Mouse (Mus musculus): ENCODE data around the gene Klc1.

Gene Klc1

GRCm38 (mm10) chr12:111769816-111770577 lies 11.3 kb downstream of the Klc1 start:
- DNase-seq (ENCODE audit: low read depth, low spot score), result no peak

- DNase-seq (ENCODE audit: low read depth, low spot score), result no peak
These were observed 12.0 kb downstream of the Klc1 start for GRCm38 (mm10) chr12:111770651-111771050.

- DNase-seq (ENCODE audit: low read depth, low spot score), result no peak
These were observed 15.5 kb downstream of the Klc1 start for GRCm38 (mm10) chr12:111774156-111774555.

- DNase-seq (ENCODE audit: low read depth, low spot score), result no peak
These were observed 16.2 kb downstream of the Klc1 start for GRCm38 (mm10) chr12:111774845-111775244.

GRCm38 (mm10) chr12:111777919-111778318 lies 19.3 kb downstream of the Klc1 start:
- DNase-seq (ENCODE audit: low read depth, low spot score), result no peak

GRCm38 (mm10) chr12:111779544-111779943 lies 20.9 kb downstream of the Klc1 start:
- DNase-seq (ENCODE audit: low read depth, low spot score), result no peak

GRCm38 (mm10) chr12:111785174-111785573 lies 26.5 kb downstream of the Klc1 start:
- DNase-seq (ENCODE audit: low read depth, low spot score), result no peak

- no peak for DNase-seq (ENCODE audit: low read depth, low spot score)
These were observed 28.4 kb downstream of the Klc1 start for GRCm38 (mm10) chr12:111787015-111787414.

GRCm38 (mm10) chr12:111790090-111790489 lies 31.4 kb downstream of the Klc1 start:
- DNase-seq (ENCODE audit: low read depth, low spot score), result no peak

GRCm38 (mm10) chr12:111790631-111791030 lies 32.0 kb downstream of the Klc1 start:
- DNase-seq (ENCODE audit: low read depth, low spot score), result no peak

- no peak for DNase-seq (ENCODE audit: low read depth, low spot score)
These were observed 32.9 kb downstream of the Klc1 start for GRCm38 (mm10) chr12:111791474-111792104.

- no peak for DNase-seq (ENCODE audit: low read depth, low spot score)
These were observed 35.5 kb downstream of the Klc1 start for GRCm38 (mm10) chr12:111794102-111794501.

GRCm38 (mm10) chr12:111794526-111795179 lies 36.0 kb downstream of the Klc1 start:
- no peak for DNase-seq (ENCODE audit: low read depth, low spot score)

GRCm38 (mm10) chr12:111795180-111795895 lies 36.7 kb downstream of the Klc1 start:
- no peak for DNase-seq (ENCODE audit: low read depth, low spot score)

GRCm38 (mm10) chr12:111797251-111797650 lies 38.6 kb downstream of the Klc1 start:
- DNase-seq (ENCODE audit: low read depth, low spot score), result no peak

- no peak for DNase-seq (ENCODE audit: low read depth, low spot score)
These were observed 39.8 kb downstream of the Klc1 start for GRCm38 (mm10) chr12:111798493-111798892.

- DNase-seq (ENCODE audit: low read depth, low spot score), result no peak
These were observed 42.0 kb downstream of the Klc1 start for GRCm38 (mm10) chr12:111800459-111801183.

- DNase-seq (ENCODE audit: low read depth, low spot score), result no peak
These were observed 44.9 kb downstream of the Klc1 start for GRCm38 (mm10) chr12:111803538-111803937.

GRCm38 (mm10) chr12:111808775-111809174 lies 50.1 kb downstream of the Klc1 start:
- no peak for DNase-seq (ENCODE audit: low read depth, low spot score)

- DNase-seq (ENCODE audit: low read depth, low spot score), result peak; percentile 58
These were observed 51.1 kb downstream of the Klc1 start for GRCm38 (mm10) chr12:111809762-111810161.

- no peak for DNase-seq (ENCODE audit: low read depth, low spot score)
These were observed 53.4 kb downstream of the Klc1 start for GRCm38 (mm10) chr12:111812075-111812474.
